Mouse (Mus musculus) hindbrain, embryonic 16.5 days (tissue): ENCODE data around the gene Spata4. TPM values are rescaled to one million over a fixed set of nuclear protein-coding genes. Genes with fewer than 3 reads are reported as not detected.

Source experiments
- polyA plus RNA-seq: library from polyadenylated mRNA; unstranded; fragments of >200 nt; fragmentation: Nextera tagmentation; extraction: Ambion mirVana; gene quantifications from 2 replicates; pipeline ENCODE4 v1.2.1, GENCODE M21; 2015

Gene Spata4
- polyA plus RNA-seq, 1 experiment from 2014 or later = 0.24 TPM

Other genes starting within 250 kb of the Spata4 start
- 6.0 and 6.2 TPM in 2 replicates for gene Asb5, start 71.2 kb upstream of the Spata4 start, polyA plus RNA-seq
- gene Spcs3, start 70.8 kb upstream of the Spata4 start, polyA plus RNA-seq = 48.5 and 49.4 TPM in 2 replicates